In the genomic region with DNA sequence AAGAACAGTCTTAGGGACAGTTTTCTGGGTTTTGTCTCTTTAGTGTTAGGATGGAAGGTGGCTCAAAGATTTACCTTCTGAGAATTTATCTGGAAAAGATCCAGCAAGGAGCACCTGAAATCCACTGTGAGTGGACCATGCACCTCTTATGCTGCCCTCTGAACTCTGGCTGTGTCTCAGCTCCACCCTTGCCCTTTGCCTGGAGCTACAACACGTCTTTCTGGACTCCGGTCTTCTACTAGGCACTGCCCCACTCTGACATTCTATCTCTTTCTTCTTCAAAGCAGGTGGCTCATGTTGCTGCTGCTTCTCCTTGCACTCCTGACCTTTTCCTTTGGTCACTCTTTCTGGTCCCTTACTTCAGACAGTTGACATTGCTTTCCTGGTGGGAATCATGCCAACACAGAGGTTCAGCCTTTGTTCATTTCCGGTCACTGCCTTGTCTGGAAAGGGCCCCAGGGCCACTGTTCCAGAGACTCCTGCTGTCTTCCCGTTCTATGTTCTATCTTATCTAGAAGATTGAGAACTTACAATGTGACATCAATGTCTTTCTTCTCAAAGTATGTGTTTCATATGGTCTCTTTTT, we compare ENCODE assay signal across 16 mouse cellular contexts. TPM values are rescaled to one million over a fixed set of nuclear protein-coding genes. Genes with fewer than 3 reads are reported as not detected.
"Had no signal": no experiment of that assay in that cellular context is flagged by ENCODE, and none has a peak within 500 bp of the region (broad histone marks: within the 10 kb centered on the region; RNA-seq: fewer than 3 reads in every experiment).

No protein-coding gene starts in this region.

- ATAC-seq: liver, embryonic 12.5 days; midbrain, embryonic 16.5 days had no signal

- H3K36me3 ChIP-seq: hindbrain, embryonic 15.5 days; limb, embryonic 13.5 days; liver, embryonic 12.5 days; lung, embryonic 15.5 days; midbrain, embryonic 12.5 days had no signal

- H3K27ac ChIP-seq: hindbrain, embryonic 15.5 days; layer of hippocampus, adult 2 months; limb, embryonic 13.5 days; liver, embryonic 12.5 days; lung, embryonic 15.5 days; macrophage; midbrain, embryonic 12.5 days; stomach, postnatal 0 days had no signal

- H3K4me3 ChIP-seq: hindbrain, embryonic 15.5 days; layer of hippocampus, adult 2 months; limb, embryonic 13.5 days; liver, embryonic 12.5 days; lung, embryonic 15.5 days; megakaryocyte, embryonic 14.5 days; midbrain, embryonic 12.5 days had no signal

- DNase-seq: kidney, postnatal 14 days; left cerebral cortex, postnatal 4 days; lung, postnatal 14 days; right cerebral cortex, postnatal 14 days had no signal

- H3K4me1 ChIP-seq: hindbrain, embryonic 15.5 days; limb, embryonic 13.5 days; liver, embryonic 12.5 days; lung, embryonic 15.5 days; midbrain, embryonic 12.5 days had no signal

- H3K9ac ChIP-seq: hindbrain, embryonic 15.5 days; limb, embryonic 13.5 days; liver, embryonic 12.5 days; lung, embryonic 15.5 days; midbrain, embryonic 12.5 days had no signal

- H3K9me3 ChIP-seq: hindbrain, embryonic 15.5 days; limb, embryonic 13.5 days; liver, embryonic 12.5 days; lung, embryonic 15.5 days; megakaryocyte, embryonic 14.5 days; midbrain, embryonic 12.5 days had no signal

- H3K4me2 ChIP-seq: hindbrain, embryonic 15.5 days; limb, embryonic 13.5 days; liver, embryonic 12.5 days; lung, embryonic 15.5 days; midbrain, embryonic 12.5 days had no signal

- H3K27me3 ChIP-seq: hindbrain, embryonic 15.5 days; limb, embryonic 13.5 days; liver, embryonic 12.5 days; lung, embryonic 15.5 days; midbrain, embryonic 12.5 days had no signal

RNA-seq across cellular contexts. Expression of gene Pax4, which starts 21.0 kb away (rescaled TPM):
- polyA plus RNA-seq: hindbrain, embryonic 15.5 days; limb, embryonic 13.5 days; liver, embryonic 12.5 days; liver, embryonic 16.5 days; lung, embryonic 15.5 days; macrophage; midbrain, embryonic 12.5 days; midbrain, embryonic 16.5 days; neural tube, embryonic 14.5 days; stomach, postnatal 0 days had no signal

RNA-seq across cellular contexts. Expression of gene Fscn3, which starts 42.5 kb away (rescaled TPM):
- polyA plus RNA-seq: hindbrain, embryonic 15.5 days; limb, embryonic 13.5 days; lung, embryonic 15.5 days; macrophage; midbrain, embryonic 12.5 days; neural tube, embryonic 14.5 days; stomach, postnatal 0 days had no signal
